Mouse (Mus musculus): ENCODE measurements around the gene Olfr293.

Gene Olfr293

GRCm38 (mm10) chr7:86648761-86649160 lies at the start of gene Olfr293:
TSS of gene Olfr293 (plus strand) at chr7:86649061.
- DNase-seq (ENCODE audit: low spot score), result no peak

GRCm38 (mm10) chr7:86616543-86616942 lies 32.3 kb upstream of the Olfr293 start, which contains the start of gene Olfr294:
TSS of gene Olfr294 (minus strand) at chr7:86616643.
- DNase-seq (ENCODE audit: low spot score), result no peak

- no peak for DNase-seq (ENCODE audit: low spot score)
Observed at GRCm38 (mm10) chr7:86688030-86688429, 39.2 kb downstream of the Olfr293 start, which contains the start of gene Olfr292. TSS of gene Olfr292 (plus strand) at chr7:86688330.
